Comparison of ENCODE assay signal across 8 mouse cellular contexts in the genomic region with DNA sequence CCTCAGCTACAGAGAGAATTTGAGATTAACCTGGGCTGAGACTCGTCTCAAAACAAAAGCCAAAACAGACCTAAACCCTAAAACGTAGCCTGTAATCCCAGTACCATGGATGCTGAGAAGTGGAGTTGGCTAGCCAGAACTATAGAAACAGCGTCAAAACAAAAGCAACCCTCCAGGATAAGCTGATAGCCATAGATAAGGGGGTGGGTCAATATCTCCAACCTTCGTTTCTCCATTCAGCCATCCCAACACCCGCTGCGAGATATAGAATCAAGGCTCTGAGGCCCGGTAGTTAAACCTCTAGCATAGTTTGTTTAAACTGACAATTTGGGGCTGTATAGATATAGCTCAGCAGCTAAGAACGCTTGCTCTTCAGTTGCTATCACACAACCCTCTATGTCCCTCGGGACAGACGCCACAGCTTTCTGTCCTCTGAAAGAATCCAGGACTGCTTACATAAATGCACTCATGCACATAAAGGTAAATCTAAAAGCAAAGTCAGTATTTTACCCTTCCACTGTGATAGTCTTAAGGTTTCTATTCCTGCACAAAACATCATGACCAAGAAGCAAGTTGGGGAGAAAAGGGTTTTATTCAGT. TPM values are rescaled to one million over a fixed set of nuclear protein-coding genes. Genes with fewer than 3 reads are reported as not detected.
DNase-seq lines count a peak whose midpoint lies in the region; ATAC-seq lines count a peak whose summit lies in the region.

No protein-coding gene starts in this region.

- no peak overlapping the region for H3K9ac ChIP-seq in kidney, embryonic 15.5 days
- H3K9ac ChIP-seq in midbrain, embryonic 15.5 days: no peak overlapping the region

- peaks cover 32% of the 10 kb centered on the region for H3K4me1 ChIP-seq in kidney, embryonic 15.5 days
- H3K4me1 ChIP-seq in midbrain, embryonic 15.5 days: peaks cover 13% of the 10 kb centered on the region

- WGBS in kidney, embryonic 15.5 days: 43% methylated on average over 10 of the region's 10 CpGs
- WGBS in midbrain, embryonic 15.5 days: 35% methylated on average over 10 of the region's 10 CpGs

- no peak for DNase-seq in kidney, adult 11 months
- peak; percentile 26 for DNase-seq in c-Kit-positive CD71-positive TER-119-positive erythroid progenitor cells, embryonic 14.5 days (ENCODE audit: low spot score)
- DNase-seq in induced T-regulatory cell, adult 2 months (ENCODE audit: low read depth): peak; percentile 13
- DNase-seq in thymus, postnatal 14 days: no peak
- DNase-seq in urinary bladder, adult 18-20 months (ENCODE audit: low spot score in 2 of 2): no peak
- DNase-seq in spleen, postnatal 36 days (ENCODE audit: low spot score in 2 of 2): no peak

- H3K27ac ChIP-seq in kidney, embryonic 15.5 days: peak overlapping the region; percentile 89
- peak overlapping the region; percentile 73 for H3K27ac ChIP-seq in midbrain, embryonic 15.5 days

- H3K36me3 ChIP-seq in kidney, embryonic 15.5 days: peaks cover 40% of the 10 kb centered on the region
- peaks cover 17% of the 10 kb centered on the region for H3K36me3 ChIP-seq in midbrain, embryonic 15.5 days (replicated peaks)

- H3K9me3 ChIP-seq in kidney, embryonic 15.5 days (replicated peaks): no peaks in the 10 kb centered on the region
- H3K9me3 ChIP-seq in midbrain, embryonic 15.5 days: no peaks in the 10 kb centered on the region

- peak overlapping the region; percentile 70; the same call in 1 of the 2 replicates for H3K4me3 ChIP-seq in kidney, embryonic 15.5 days (replicated peaks)
- no peak overlapping the region for H3K4me3 ChIP-seq in midbrain, embryonic 15.5 days

- H3K4me2 ChIP-seq in kidney, embryonic 15.5 days: peak overlapping the region; percentile 74
- H3K4me2 ChIP-seq in midbrain, embryonic 15.5 days: peak overlapping the region; percentile 67; the same call in 1 of the 2 replicates

- no peak for ATAC-seq in kidney, embryonic 15.5 days (replicated peaks; ENCODE audit: low FRiP score)
- no peak for ATAC-seq in midbrain, embryonic 15.5 days (replicated peaks)

- no peaks in the 10 kb centered on the region for H3K27me3 ChIP-seq in kidney, embryonic 15.5 days
- no peaks in the 10 kb centered on the region for H3K27me3 ChIP-seq in midbrain, embryonic 15.5 days (replicated peaks)

RNA-seq across cellular contexts. Expression of a gene that starts 0.9 kb away (rescaled TPM):
- polyA plus RNA-seq in kidney, embryonic 15.5 days (2015; fragmentation: Nextera tagmentation; extraction: Ambion mirVana): 122 and 128 TPM in 2 replicates
- 132 and 138 TPM in 2 replicates for polyA plus RNA-seq in midbrain, embryonic 15.5 days (2015; fragmentation: Nextera tagmentation; extraction: Ambion mirVana)

RNA-seq across cellular contexts. Expression of a gene that starts 38.4 kb away (rescaled TPM):
- polyA plus RNA-seq in kidney, embryonic 15.5 days (2015; fragmentation: Nextera tagmentation; extraction: Ambion mirVana): 185 and 196 TPM in 2 replicates
- 180 and 190 TPM in 2 replicates for polyA plus RNA-seq in midbrain, embryonic 15.5 days (2015; fragmentation: Nextera tagmentation; extraction: Ambion mirVana)

RNA-seq across cellular contexts. Expression of a gene that starts 38.4 kb away (rescaled TPM):
- polyA plus RNA-seq in kidney, embryonic 15.5 days (2015; fragmentation: Nextera tagmentation; extraction: Ambion mirVana): 13.2 and 13.3 TPM in 2 replicates
- 9.5 and 11.2 TPM in 2 replicates for polyA plus RNA-seq in midbrain, embryonic 15.5 days (2015; fragmentation: Nextera tagmentation; extraction: Ambion mirVana)

RNA-seq across cellular contexts. Expression of a gene that starts 46.6 kb away (rescaled TPM):
- polyA plus RNA-seq in kidney, embryonic 15.5 days (2015; fragmentation: Nextera tagmentation; extraction: Ambion mirVana): 2.1 and 2.2 TPM in 2 replicates
- polyA plus RNA-seq in midbrain, embryonic 15.5 days (2015; fragmentation: Nextera tagmentation; extraction: Ambion mirVana): 1.6 and 1.9 TPM in 2 replicates

Comparison
In these comparisons a context has a peak if more than half of its experiments do, and no peak if none do; other contexts are left out.
1. DNase-seq: peak in c-Kit-positive CD71-positive TER-119-positive erythroid progenitor cells, embryonic 14.5 days (single experiment) and induced T-regulatory cell, adult 2 months (single experiment); none in kidney, adult 11 months (single experiment), thymus, postnatal 14 days (single experiment), urinary bladder, adult 18-20 months (0 of 2) and spleen, postnatal 36 days (0 of 2).